Mouse (Mus musculus) gastrocnemius, postnatal 36 days (tissue): Measurements from ENCODE around the gene Afg3l1. TPM values are rescaled to one million over a fixed set of nuclear protein-coding genes. Genes with fewer than 3 reads are reported as not detected.
"Not testable (repeated sequence)": the region's sequence is repeated elsewhere in the genome, so short reads cannot be mapped to it uniquely, and the experiment has no call there.

Source experiments
- DNase-seq, 2 experiments: peaks; one replicate each; pipeline ENCODE4 v3.0.0; 2022
- intact Hi-C: fragments of 180-260 bp; cut with DNase I; formaldehyde crosslinking; loops from one replicate; pipeline ENCODE4 v1.15.1; 2025
- total RNA-seq, 2 experiments: library from RNA; stranded (reverse); gene quantifications; 2 replicates each; pipeline ENCODE4 v1.2.3; 2021

Afg3l1 gene
- total RNA-seq, 2 experiments from 2014 or later = 34.6 to 38.2 TPM

GRCm38 (mm10) chr8:123454559-123454958, 23.1 kb upstream of the Afg3l1 start:
- intact Hi-C loops = no loop called here
- no peak for DNase-seq

GRCm38 (mm10) chr8:123463651-123464050, 14.1 kb upstream of the Afg3l1 start:
- intact Hi-C loops = no loop called here
- no peak for DNase-seq

GRCm38 (mm10) chr8:123467476-123467875, 10.2 kb upstream of the Afg3l1 start:
- no peak for DNase-seq
- intact Hi-C loops = no loop called here

GRCm38 (mm10) chr8:123472991-123473390, 4.7 kb upstream of the Afg3l1 start:
- DNase-seq, intact Hi-C loops: not testable (repeated sequence)

- intact Hi-C loops, DNase-seq: not testable (repeated sequence)
These were observed 3.2 kb upstream of the Afg3l1 start for GRCm38 (mm10) chr8:123474549-123474948.

- DNase-seq = no peak
- intact Hi-C loops = no loop called here
These were observed 579 bp upstream of the Afg3l1 start for GRCm38 (mm10) chr8:123476911-123477736.

GRCm38 (mm10) chr8:123478456-123479218, 934 bp downstream of the Afg3l1 start:
- intact Hi-C loops = no loop called here
- no peak for DNase-seq

- intact Hi-C loops = no loop called here
- DNase-seq = no peak
These were observed 4.9 kb downstream of the Afg3l1 start for GRCm38 (mm10) chr8:123482627-123483026.

GRCm38 (mm10) chr8:123491280-123492075, 13.8 kb downstream of the Afg3l1 start:
- intact Hi-C loops = no loop called here
- no peak for DNase-seq

- DNase-seq = no peak
- intact Hi-C loops = no loop called here
These were observed 15.2 kb downstream of the Afg3l1 start for GRCm38 (mm10) chr8:123492898-123493297.

- intact Hi-C loops = no loop called here
- DNase-seq = no peak
These were observed 20.0 kb downstream of the Afg3l1 start for GRCm38 (mm10) chr8:123497699-123498098.

- intact Hi-C loops = no loop called here
- no peak for DNase-seq
These were observed 21.3 kb downstream of the Afg3l1 start for GRCm38 (mm10) chr8:123498963-123499362.

- DNase-seq = no peak
- intact Hi-C loops = no loop called here
These were observed 21.9 kb downstream of the Afg3l1 start for GRCm38 (mm10) chr8:123499556-123499955.

GRCm38 (mm10) chr8:123502192-123502591, 24.5 kb downstream of the Afg3l1 start:
- no peak for DNase-seq
- intact Hi-C loops = no loop called here

- intact Hi-C loops = no loop called here
- DNase-seq = no peak
These were observed 26.2 kb downstream of the Afg3l1 start for GRCm38 (mm10) chr8:123503801-123504467.

- DNase-seq = no peak
- intact Hi-C loops = no loop called here
These were observed 27.0 kb downstream of the Afg3l1 start for GRCm38 (mm10) chr8:123504591-123505195.

GRCm38 (mm10) chr8:123505267-123505666, 27.6 kb downstream of the Afg3l1 start:
- intact Hi-C loops = no loop called here
- DNase-seq = no peak

- intact Hi-C loops = no loop called here
- no peak for DNase-seq
These were observed 28.0 kb downstream of the Afg3l1 start for GRCm38 (mm10) chr8:123505695-123506094.

- no peak for DNase-seq
- intact Hi-C loops = no loop called here
These were observed 29.4 kb downstream of the Afg3l1 start for GRCm38 (mm10) chr8:123507153-123507552.

GRCm38 (mm10) chr8:123510819-123511218, 33.1 kb downstream of the Afg3l1 start:
- intact Hi-C loops = no loop called here
- DNase-seq = no peak
